Mouse (Mus musculus) intestine, postnatal 0 days (tissue): Measurements from ENCODE around the gene Smarcad1. TPM values are rescaled to one million over a fixed set of nuclear protein-coding genes. Genes with fewer than 3 reads are reported as not detected.

Experiments used
- ATAC-seq: fragments of 200-750 bp; cut with Nextera tagmentation; 2 replicates; pipeline ENCODE4 v1.8.0; 2017; ENCODE audit warnings: mild to moderate bottlenecking, moderate TSS enrichment, moderate library complexity
- H3K27ac ChIP-seq: fragments of 300-500 bp; sonication (generic); 2 replicates; pipeline ENCODE4 v1.5.1; 2014; ENCODE audit warnings: mild to moderate bottlenecking, low read depth, low read length, moderate library complexity
- H3K27me3 ChIP-seq: fragments of 300-500 bp; sonication (generic); replicated peaks from 2 replicates; pipeline ENCODE4 v1.6.1; 2014; ENCODE audit warnings: low read length, mixed read lengths; ENCODE audit not compliant: control insufficient read depth, insufficient read depth
- H3K36me3 ChIP-seq: fragments of 300-500 bp; sonication (generic); 2 replicates; pipeline ENCODE4 v1.6.1; 2014; ENCODE audit warnings: mild to moderate bottlenecking, moderate library complexity; ENCODE audit not compliant: control insufficient read depth, insufficient read depth
- H3K4me1 ChIP-seq: fragments of 300-500 bp; sonication (generic); replicated peaks from 2 replicates; pipeline ENCODE4 v1.6.1; 2014; ENCODE audit warnings: antibody characterized with exemption, low read length, mixed read lengths; ENCODE audit not compliant: control insufficient read depth, insufficient read depth
- H3K4me2 ChIP-seq: fragments of 300-500 bp; sonication (generic); replicated peaks from 2 replicates; pipeline ENCODE4 v1.6.1; 2014; ENCODE audit warnings: low read depth, mild to moderate bottlenecking, moderate library complexity
- H3K4me3 ChIP-seq: fragments of 300-500 bp; sonication (generic); 2 replicates; pipeline ENCODE4 v1.5.1; 2014; ENCODE audit warnings: low read depth, low read length
- H3K9ac ChIP-seq: fragments of 300-500 bp; sonication (generic); 2 replicates; pipeline ENCODE4 v1.6.1; 2014; ENCODE audit warnings: mild to moderate bottlenecking, low read depth, low read length
- H3K9me3 ChIP-seq: fragments of 300-500 bp; sonication (generic); 2 replicates; pipeline ENCODE4 v1.6.1; 2016; ENCODE audit warnings: mixed run types; ENCODE audit not compliant: control insufficient read depth
- CTCF ChIP-seq: sonication (generic); IDR thresholded peaks from 2 replicates; pipeline ENCODE4 v1.5.1; 2016; ENCODE audit warnings: low read depth, mild to moderate bottlenecking, control low read depth, antibody characterized with exemption, moderate library complexity
- WGBS: fragments of 180-500 bp; shearing (Covaris S2); extraction: QIAGEN DNeasy Blood & Tissue Kit; methylation state at CpG from one replicate; pipeline ENCODE4 v1.1.7; 2014; 5-methylcytosine and 5-hydroxymethylcytosine counted together
- polyA plus RNA-seq: library from polyadenylated mRNA; unstranded; fragments of >200 nt; fragmentation: Nextera tagmentation; extraction: Ambion mirVana; gene quantifications from 2 replicates; pipeline ENCODE4 v1.2.1, GENCODE M21; 2015

Gene Smarcad1
- polyA plus RNA-seq, 1 experiment from 2014 or later: 30.9 TPM

GRCm38 (mm10) chr6:65159381-65159942 lies 117.1 kb downstream of the Smarcad1 start:
- no peak overlapping the region for H3K9ac ChIP-seq
- H3K4me1 ChIP-seq: no peaks in the 10 kb centered on the region
- no peaks in the 10 kb centered on the region for H3K27me3 ChIP-seq
- ATAC-seq: no peak
- TF ChIP-seq CTCF: no peak
- no peak overlapping the region for H3K27ac ChIP-seq
- no peak overlapping the region for H3K4me2 ChIP-seq
- no peaks in the 10 kb centered on the region for H3K9me3 ChIP-seq
- no peak overlapping the region for H3K4me3 ChIP-seq
- no peaks in the 10 kb centered on the region for H3K36me3 ChIP-seq
- WGBS: 86% methylated on average over 4 of the region's 4 CpGs

GRCm38 (mm10) chr6:65164137-65164536 lies 121.8 kb downstream of the Smarcad1 start:
- H3K4me2 ChIP-seq: no peak overlapping the region
- H3K9me3 ChIP-seq: no peaks in the 10 kb centered on the region
- TF ChIP-seq CTCF: no peak
- H3K4me3 ChIP-seq: no peak overlapping the region
- H3K9ac ChIP-seq: no peak overlapping the region
- WGBS: 69% methylated on average over 6 of the region's 6 CpGs
- H3K27me3 ChIP-seq: no peaks in the 10 kb centered on the region
- no peak overlapping the region; the same call in 1 of the 2 replicates for H3K27ac ChIP-seq
- no peaks in the 10 kb centered on the region for H3K4me1 ChIP-seq
- no peak for ATAC-seq
- no peaks in the 10 kb centered on the region for H3K36me3 ChIP-seq

- Histone ChIP-seq H3K9me3 (no peaks in the 10 kb centered on the region), H3K4me3 (no peak overlapping the region), H3K27me3 (no peaks in the 10 kb centered on the region), H3K4me2 (no peak overlapping the region), H3K36me3 (no peaks in the 10 kb centered on the region), H3K9ac (no peak overlapping the region), H3K4me1 (no peaks in the 10 kb centered on the region), H3K27ac (no peak overlapping the region)
- no peak for ATAC-seq
- no peak for TF ChIP-seq CTCF
- 53% methylated on average over 5 of the region's 5 CpGs for WGBS
Measured at GRCm38 (mm10) chr6:65164977-65165376, 122.6 kb downstream of the Smarcad1 start.

Other genes starting within 250 kb of the Smarcad1 start
- gene Hpgds, start 102.3 kb downstream of the Smarcad1 start, polyA plus RNA-seq: 39.4 and 43.9 TPM in 2 replicates